Mouse (Mus musculus) liver, adult 2 months (tissue): Measurements from ENCODE around the gene Vars2.

Source experiments
- CTCF ChIP-seq: fragments of 200-500 bp; IDR thresholded peaks from 2 replicates; pipeline ENCODE4 v1.5.1; 2011; ENCODE audit warnings: low read depth, low read length, control low read depth
- POLR2A ChIP-seq: fragments of 200-500 bp; IDR thresholded peaks from 2 replicates; pipeline ENCODE4 v1.6.1; 2011; ENCODE audit warnings: low read length, control low read depth; ENCODE audit not compliant: insufficient read depth; ENCODE audit errors: extremely low read depth

DNA sequence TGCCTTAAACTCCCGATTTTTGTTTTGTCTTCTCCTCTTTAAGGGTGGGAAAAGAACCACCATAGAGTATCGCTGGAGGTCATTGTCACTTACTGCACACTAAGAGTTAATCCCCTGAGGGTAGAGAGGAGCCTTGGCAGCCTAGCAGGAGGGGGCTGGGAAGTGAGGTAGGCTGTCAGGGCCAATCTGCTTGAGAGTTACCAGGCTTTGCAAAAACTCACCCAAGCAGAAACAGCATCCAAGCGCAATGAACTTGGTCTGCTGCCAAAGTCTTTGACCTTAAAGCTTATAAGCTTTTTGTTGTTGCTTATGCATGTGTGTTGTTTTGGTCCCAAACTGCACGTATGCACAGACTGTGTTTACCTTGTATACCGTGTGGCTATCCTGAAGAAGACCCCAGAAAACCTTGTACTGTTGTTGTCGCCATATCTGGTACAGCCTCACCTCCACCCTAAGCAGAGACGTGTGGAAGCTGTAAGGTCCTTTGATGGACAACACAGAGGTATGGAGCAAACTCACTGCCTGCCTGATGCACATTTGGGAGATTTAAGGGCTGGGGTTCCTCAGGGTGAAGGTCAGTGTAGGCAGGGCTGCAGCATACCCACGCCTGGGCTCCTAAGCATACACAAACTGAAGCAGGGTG, 43.4 kb upstream of the Vars2 start:
- TF ChIP-seq POLR2A (no peak), CTCF (no peak)
